Mouse (Mus musculus): ENCODE data around the gene Gm28778. TPM values are rescaled to one million over a fixed set of nuclear protein-coding genes. Genes with fewer than 3 reads are reported as not detected.

Gene Gm28778
- total RNA-seq, 2 experiments from 2014 or later: not detected

Other genes starting within 250 kb of the Gm28778 start
- gene Mstn, start 235.5 kb upstream of the Gm28778 start, total RNA-seq (2014; fragmentation: Nextera tagmentation): not detected in 2 replicates
- gene Mstn, start 235.5 kb upstream of the Gm28778 start, total RNA-seq (2017): not detected in 2 replicates
- gene 1700019A02Rik, start 109.5 kb upstream of the Gm28778 start, total RNA-seq (2014; fragmentation: Nextera tagmentation): not detected in 2 replicates
- not detected in 2 replicates for gene 1700019A02Rik, start 109.5 kb upstream of the Gm28778 start, total RNA-seq (2017)
- 19.1 and 21.7 TPM in 2 replicates for gene Pms1, start 93 bp upstream of the Gm28778 start, total RNA-seq (2014; fragmentation: Nextera tagmentation)
- gene Pms1, start 93 bp upstream of the Gm28778 start, total RNA-seq (2017): 12.3 and 13.7 TPM in 2 replicates
- gene Ormdl1, start within 50 bp of the Gm28778 start, total RNA-seq (2014; fragmentation: Nextera tagmentation): 26.7 and 28.7 TPM in 2 replicates
- 26.9 and 32.7 TPM in 2 replicates for gene Ormdl1, start within 50 bp of the Gm28778 start, total RNA-seq (2017)
- 14.1 and 16.6 TPM in 2 replicates for gene Osgepl1, start 16.5 kb downstream of the Gm28778 start, total RNA-seq (2014; fragmentation: Nextera tagmentation)
- 12.5 and 13.9 TPM in 2 replicates for gene Osgepl1, start 16.5 kb downstream of the Gm28778 start, total RNA-seq (2017)
- not detected in 2 replicates for gene Asdurf, start 55.5 kb downstream of the Gm28778 start, total RNA-seq (2014; fragmentation: Nextera tagmentation)
- 112 and 243 TPM in 2 replicates for gene Asdurf, start 55.5 kb downstream of the Gm28778 start, total RNA-seq (2017)
- gene Gm28551, start 55.6 kb downstream of the Gm28778 start, total RNA-seq (2014; fragmentation: Nextera tagmentation): not detected in 2 replicates
- gene Gm28551, start 55.6 kb downstream of the Gm28778 start, total RNA-seq (2017): 0.82 TPM in 1 of 2 replicates, not detected in the other
- 80.1 and 87.9 TPM in 2 replicates for gene Asnsd1, start 55.6 kb downstream of the Gm28778 start, total RNA-seq (2014; fragmentation: Nextera tagmentation)
- 105 and 112 TPM in 2 replicates for gene Asnsd1, start 55.6 kb downstream of the Gm28778 start, total RNA-seq (2017)